Mouse (Mus musculus): ENCODE data around the gene Slco4a1.
A peak's percentile ranks its signal among the peaks of the same experiment; 100 is the strongest.

The Slco4a1 gene

DNA sequence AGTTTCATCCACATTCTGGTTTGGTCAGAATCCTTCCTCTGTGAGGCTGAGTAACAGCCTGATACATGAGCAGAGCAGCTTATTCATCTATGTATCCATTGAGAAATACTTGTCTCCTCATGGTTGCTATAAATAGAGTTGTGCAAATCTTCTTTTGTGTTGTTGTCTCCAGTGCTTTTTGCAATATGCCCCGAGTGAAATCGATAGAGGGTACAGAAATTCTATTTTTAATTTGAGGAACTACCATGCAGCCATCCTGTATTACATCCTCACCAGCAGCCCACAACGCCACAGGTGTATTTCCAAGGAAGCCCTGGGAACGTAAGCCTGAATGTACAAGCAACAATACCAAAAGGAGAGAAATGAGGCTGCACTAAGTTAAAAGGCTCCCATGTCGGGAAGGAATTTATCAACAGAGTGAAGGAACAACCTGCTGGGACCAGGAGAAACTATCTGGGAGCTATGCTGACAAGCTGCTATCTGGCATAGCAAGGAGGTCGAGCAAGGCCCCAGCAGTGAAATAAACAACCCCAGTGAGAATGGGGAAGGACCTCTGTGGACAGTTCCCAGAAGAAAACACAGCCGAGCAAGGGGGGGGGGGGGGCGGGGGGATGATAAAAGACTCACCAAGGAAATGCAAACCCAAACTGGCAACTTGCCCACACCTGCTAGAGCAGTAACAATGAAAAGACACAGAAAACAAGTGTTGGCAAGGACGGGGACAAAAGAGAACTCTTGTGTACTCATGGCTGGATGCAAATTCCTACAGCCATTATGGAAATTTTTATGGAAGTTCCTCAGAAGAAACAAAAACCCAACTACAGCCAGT is 10.9 kb upstream of the Slco4a1 start:
- no peak for DNase-seq (ENCODE audit: low read depth, low spot score)

GRCm38 (mm10) chr2:180445962-180446361 is 10.1 kb upstream of the Slco4a1 start:
- DNase-seq (ENCODE audit: low read depth, low spot score): no peak

- no peak for DNase-seq (ENCODE audit: low read depth, low spot score)
Observed at GRCm38 (mm10) chr2:180449007-180449406, 7.0 kb upstream of the Slco4a1 start.

GRCm38 (mm10) chr2:180450529-180450928 is 5.5 kb upstream of the Slco4a1 start:
- DNase-seq (ENCODE audit: low read depth, low spot score): no peak

DNA sequence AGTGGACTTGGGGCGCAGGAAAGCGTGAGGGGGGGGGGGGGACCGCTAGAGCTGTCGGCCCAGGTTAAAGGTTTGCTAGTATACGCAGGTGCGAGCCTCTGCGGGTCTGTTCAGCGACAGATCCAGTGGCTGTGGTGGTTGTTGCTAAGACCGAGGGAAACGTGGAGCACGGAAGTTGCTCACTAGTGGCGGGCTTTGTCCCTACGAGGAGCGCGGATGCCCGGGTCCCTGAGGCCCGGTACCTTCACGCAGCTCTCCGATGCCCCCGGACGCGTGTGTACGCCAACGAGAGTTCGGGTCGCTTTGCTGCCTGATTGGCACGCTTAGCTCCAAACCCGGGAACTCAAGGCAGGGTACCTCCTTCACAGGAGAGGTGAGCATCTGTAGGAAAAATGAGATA is 660 bp downstream of the Slco4a1 start:
- no peak for DNase-seq (ENCODE audit: low read depth, low spot score)

- DNase-seq (ENCODE audit: low read depth, low spot score): no peak
Observed at GRCm38 (mm10) chr2:180457680-180458079, 1.6 kb downstream of the Slco4a1 start.

DNA sequence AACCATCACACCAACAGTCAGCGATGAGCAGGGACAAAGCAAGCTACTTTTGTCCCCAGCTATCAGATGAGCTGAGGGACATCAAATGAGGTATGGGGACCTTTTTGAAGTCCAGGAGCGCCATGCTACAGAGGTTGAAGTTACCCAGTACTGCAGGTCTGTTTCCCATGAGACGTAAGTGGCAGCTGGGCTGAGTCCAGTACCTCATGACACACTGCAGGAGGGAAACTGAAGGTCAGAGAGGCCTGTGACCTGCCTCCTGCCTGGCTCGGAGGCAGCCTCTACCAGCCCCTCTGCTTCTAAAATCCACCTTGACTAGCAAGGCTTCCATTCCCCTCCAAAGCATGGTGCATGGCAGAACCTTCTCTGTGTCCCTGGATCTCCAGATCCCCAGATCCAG is 3.4 kb downstream of the Slco4a1 start:
- DNase-seq (ENCODE audit: low read depth, low spot score): no peak

DNA sequence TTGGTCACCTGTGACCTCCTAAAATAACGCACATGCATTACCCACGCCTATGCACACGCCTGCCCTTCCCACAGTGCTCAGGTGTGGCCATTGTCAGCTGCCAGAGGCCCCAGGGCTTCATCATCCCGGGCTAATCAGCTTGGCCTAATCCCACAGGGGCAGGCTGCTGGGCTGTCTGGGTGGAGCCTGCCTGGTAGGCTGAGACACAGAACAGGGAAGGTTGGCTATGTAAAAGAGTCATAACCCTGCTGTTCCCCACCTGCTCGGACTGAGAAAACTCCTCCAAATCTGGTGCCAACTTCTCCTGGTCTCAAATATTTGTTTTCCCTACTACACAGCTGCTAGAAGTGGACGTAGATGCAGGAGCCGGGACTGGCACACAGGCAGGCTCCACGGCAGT is 4.8 kb downstream of the Slco4a1 start:
- DNase-seq (ENCODE audit: low read depth, low spot score): peak; percentile 83

DNA sequence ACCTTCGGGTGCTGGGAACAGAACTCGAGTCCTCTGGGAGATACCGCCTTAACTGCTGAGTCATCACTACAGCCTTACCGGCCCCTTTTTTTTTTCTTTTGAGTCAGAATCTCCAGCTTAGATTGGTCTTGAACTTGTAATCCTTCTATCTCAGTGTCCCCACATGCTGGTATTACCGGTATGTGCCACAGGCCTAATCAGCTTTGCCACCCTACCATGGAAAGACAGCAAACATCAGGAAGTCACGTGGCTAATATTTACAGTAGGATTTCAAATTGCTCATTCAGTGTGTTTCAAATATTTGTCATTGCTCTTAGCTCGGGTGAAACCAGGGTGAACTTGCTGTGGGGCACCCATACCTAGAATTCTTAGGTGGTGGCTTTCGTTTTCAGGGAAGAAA is 6.5 kb downstream of the Slco4a1 start:
- no peak for DNase-seq (ENCODE audit: low read depth, low spot score)

- no peak for DNase-seq (ENCODE audit: low read depth, low spot score)
Observed at GRCm38 (mm10) chr2:180466505-180466904, 10.5 kb downstream of the Slco4a1 start.

GRCm38 (mm10) chr2:180468871-180469270 is 12.8 kb downstream of the Slco4a1 start:
- DNase-seq (ENCODE audit: low read depth, low spot score): no peak

GRCm38 (mm10) chr2:180469768-180470167 is 13.7 kb downstream of the Slco4a1 start:
- DNase-seq (ENCODE audit: low read depth, low spot score): no peak

- no peak for DNase-seq (ENCODE audit: low read depth, low spot score)
Observed at GRCm38 (mm10) chr2:180472306-180473079, 16.4 kb downstream of the Slco4a1 start.

DNA sequence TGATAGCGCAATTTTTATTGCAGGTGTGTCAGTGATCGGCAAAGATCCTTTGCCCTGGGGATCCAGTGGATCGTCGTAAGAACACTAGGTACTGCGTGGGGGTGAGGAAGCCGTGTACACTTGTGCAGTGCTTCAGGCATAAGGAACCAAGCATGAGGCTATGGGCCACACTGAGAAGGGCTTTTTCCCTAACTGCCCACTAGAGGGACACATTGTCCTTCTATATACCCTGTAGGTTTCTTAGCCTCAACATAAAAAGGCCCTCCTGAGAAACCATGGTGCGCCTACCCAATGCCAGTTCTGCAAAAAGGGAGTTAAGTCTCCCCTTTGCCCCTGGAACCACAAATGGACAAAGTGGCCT is 17.0 kb downstream of the Slco4a1 start:
- no peak for DNase-seq (ENCODE audit: low read depth, low spot score)

GRCm38 (mm10) chr2:180474864-180475263 is 18.8 kb downstream of the Slco4a1 start:
- DNase-seq (ENCODE audit: low read depth, low spot score): no peak

DNA sequence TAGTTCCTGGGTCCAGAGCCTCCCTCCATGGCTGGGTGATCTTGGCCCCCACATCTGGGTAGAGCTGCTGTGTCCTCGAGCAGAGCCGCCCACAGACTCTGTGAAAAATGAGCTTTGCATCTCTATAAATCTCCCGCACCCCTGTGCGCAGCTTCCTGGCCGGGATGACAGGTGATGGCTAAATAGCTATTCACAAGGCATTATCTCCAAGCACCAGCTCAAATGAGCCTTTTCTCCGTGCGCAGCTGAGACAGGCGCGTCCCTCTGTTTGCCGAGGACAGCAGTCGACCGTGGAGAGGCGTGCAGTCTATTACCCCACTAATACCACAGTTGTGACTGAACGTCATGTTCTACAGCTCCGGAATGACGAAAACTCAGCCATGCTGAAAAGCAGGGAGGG is 26.2 kb downstream of the Slco4a1 start:
- no peak for DNase-seq (ENCODE audit: low read depth, low spot score)

GRCm38 (mm10) chr2:180484882-180485281 is 28.8 kb downstream of the Slco4a1 start:
- no peak for DNase-seq (ENCODE audit: low read depth, low spot score)

- DNase-seq (ENCODE audit: low read depth, low spot score): no peak
Observed at GRCm38 (mm10) chr2:180485306-180485705, 29.3 kb downstream of the Slco4a1 start.

- no peak for DNase-seq (ENCODE audit: low read depth, low spot score)
Observed at GRCm38 (mm10) chr2:180488210-180488751, 32.2 kb downstream of the Slco4a1 start.

- no peak for DNase-seq (ENCODE audit: low read depth, low spot score)
Observed at GRCm38 (mm10) chr2:180495906-180496305, 39.9 kb downstream of the Slco4a1 start.

GRCm38 (mm10) chr2:180499741-180500140 is 43.7 kb downstream of the Slco4a1 start, which contains the start of gene Ntsr1:
Gene Ntsr1, plus strand, starts transcription at chr2:180499976.
- no peak for DNase-seq (ENCODE audit: low read depth, low spot score)

- no peak for DNase-seq (ENCODE audit: low read depth, low spot score)
Observed at GRCm38 (mm10) chr2:180500726-180501125, 44.7 kb downstream of the Slco4a1 start.
